Mouse (Mus musculus): ENCODE data around the gene Cep135.

The Cep135 gene

DNA sequence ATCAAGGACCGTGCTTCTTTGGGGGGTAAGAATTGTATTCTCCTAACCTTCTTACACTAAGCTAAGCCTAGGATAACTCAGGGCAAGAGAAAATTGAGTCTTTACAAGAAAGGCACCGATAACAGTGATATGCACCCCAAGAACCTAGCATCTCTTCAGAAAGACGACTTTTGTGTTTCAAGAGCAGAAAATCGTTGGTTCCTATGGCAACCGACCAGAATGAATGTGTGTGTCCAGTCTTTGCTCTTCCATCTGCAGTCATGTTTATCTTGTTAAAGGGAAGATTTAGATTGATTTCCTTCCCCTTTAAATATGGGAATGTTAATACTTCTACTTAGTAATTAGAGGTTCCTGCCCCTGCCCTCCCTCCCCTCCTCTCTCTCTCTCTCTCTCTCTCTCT lies 95.0 kb downstream of the Cep135 start:
- DNase-seq (ENCODE audit: low spot score in 2 of 2) = no peak

DNA sequence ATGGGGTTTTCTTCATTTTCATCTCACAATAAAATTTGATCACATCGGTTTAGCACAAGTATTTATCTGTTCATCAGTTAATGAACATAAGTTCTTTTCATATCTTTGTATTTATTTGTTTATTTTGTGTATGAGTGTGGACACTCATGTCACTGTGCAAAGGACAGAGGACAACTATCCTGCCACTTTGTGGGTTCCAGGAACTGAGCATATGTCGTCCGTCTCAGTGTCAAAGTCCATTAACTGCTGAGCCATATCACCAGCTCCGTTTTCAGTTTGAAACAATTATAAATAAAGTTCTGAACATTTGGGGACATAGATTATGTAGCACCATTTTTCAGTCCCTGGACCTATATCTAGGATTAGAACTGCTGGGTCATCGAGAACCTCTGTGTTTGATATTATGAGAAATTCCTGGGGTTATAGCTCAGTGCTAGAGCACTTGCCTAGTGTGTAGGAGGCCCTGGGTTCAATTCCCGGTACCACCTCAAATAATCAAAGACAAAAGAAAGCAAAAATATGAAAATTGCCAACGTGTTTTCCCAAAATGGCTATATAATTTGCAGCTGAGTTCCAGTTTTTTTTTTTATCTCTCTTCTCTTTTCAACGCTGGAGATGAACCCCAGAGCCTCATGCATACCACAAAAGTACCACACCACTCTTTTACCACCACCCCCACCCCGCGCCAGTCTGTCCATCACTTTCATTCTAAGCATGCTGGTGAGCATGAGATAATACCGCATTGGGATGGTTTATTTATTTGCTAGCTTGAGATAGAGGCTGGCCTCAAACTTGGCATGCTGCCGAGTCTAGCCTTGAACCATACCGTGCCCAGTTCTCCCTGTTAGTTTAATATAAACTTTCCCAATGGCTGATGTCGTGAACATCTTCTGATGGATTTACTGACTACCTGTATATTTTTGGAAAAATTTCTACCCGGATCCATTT lies 96.4 kb downstream of the Cep135 start:
- no peak for DNase-seq (ENCODE audit: low spot score in 2 of 2)

DNA sequence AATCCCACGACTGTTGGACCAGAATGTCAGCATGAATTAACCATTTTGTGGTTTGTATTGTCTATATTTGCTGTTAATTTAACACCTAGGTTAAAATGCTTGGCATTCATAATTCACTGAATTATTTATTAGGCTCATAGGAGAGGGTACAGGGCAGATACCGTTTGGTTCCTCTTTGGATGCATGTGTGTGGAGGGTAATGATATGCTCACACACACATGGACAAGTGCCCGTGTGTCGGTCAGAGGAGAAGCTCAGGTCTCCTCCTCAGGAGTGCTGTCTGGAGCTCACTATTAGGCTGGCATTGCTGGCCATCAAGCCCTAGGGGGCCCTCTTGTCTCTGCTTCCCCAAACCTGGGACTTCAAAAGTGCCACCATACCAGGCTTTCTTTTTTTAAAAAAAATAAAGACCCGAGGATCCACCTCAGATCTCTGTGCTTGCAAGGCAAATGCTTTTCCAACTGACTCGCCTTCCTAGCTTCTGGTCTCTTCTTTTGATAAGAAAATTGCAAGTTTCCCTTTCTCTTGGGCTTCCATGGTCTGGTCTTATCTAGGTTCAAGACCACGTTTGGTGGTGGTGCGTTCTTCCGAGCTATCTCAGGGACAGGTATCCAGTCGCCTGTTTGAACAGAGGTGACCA lies 99.6 kb downstream of the Cep135 start:
- no peak for DNase-seq (ENCODE audit: low spot score in 2 of 2)

DNA sequence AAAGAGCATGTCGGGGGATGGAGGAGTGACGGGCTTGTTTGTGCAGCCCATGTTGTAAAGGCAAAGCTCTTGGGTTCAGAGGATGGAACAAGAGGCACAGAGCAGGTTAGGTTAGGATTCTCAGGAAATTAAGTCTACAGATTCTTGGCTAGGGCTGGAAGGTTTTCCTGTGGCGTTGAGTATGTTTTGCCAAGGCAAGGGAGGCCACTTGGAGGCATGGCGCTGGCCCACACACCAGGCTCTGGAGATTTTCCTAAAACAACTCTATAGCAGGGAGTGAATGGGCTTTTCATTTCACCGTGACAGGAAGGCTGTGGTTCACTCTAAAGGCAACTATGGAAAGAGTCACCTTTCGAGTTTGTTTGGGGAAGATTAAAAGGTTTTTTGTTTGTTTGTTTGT lies 100.1 kb downstream of the Cep135 start:
- no peak for DNase-seq (ENCODE audit: low spot score in 2 of 2)

DNA sequence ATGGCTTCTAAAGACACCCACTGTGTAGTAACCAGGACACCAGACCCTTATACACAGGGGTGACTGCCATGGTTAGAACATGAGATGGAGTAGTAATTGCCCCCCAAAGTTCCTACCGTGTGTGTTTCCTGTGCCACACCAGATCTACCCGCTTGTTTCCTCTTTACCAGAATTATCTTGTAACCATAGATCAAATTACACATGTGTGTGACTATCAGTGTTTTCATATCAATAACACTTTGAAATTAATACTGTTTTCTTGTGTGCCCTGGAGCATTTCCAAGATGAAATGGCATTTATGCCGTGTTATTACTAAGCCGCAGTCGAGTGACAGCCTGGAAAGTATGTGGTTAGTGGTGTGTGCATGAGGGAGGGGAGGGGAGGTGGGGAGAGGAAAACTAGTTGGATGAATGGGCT lies 101.7 kb downstream of the Cep135 start:
- DNase-seq (ENCODE audit: low spot score in 2 of 2) = no peak

DNA sequence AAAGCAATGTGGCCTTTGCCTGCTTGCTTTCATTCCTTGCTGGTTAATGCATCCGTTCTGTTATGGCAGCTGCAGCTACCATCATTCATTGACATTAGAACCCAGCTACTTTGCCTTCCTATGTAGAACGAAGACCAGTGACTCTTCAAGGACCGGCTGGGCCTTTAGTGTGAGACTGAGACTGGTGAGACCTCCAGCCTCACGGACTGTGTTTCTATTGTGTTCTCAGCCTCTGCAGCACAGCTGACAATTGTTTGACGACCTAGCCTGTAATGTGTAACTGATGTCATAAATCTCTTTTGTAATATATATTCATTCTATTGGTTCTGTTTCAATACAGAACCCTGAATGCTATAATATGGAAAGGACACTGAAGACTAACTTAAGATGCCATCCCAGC lies 102.8 kb downstream of the Cep135 start:
- no peak for DNase-seq (ENCODE audit: low spot score in 2 of 2)

DNA sequence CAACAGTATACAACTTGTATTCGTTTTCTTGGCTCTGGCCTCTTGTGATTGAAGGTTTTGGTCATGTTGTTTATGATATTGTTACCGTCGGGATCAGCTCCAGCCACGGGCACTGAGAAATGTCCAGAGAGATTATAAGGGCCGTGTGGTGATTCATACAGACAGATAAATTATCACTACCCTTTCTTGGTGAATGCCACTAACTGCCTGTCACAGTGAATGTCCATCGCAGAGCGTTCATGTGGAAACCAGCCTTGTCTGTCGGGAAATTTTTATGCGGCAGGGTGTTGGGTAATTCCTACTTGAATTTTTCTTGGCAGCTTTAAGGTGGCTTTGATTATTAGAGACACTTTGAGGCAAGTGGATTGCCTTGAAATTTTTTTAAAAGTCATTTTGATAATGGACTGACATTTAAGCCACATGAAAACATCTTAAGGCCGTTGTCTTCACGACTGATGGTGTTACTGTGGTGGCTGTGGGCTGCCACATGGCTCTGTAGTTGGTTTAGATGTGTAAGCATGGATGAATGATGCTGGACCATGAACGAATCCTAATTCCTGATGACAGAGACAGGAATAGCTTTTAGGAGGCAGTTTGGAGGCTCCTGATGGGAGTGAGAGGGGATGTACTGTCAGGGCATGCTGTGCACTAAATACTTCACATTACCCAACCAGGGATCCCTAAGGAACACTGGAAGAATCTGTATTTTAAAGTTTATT lies 103.4 kb downstream of the Cep135 start:
- no peak for DNase-seq (ENCODE audit: low spot score in 2 of 2)
